Mouse (Mus musculus) MEL (cell line): Measurements from ENCODE around the gene E130208F15Rik. TPM values are rescaled to one million over a fixed set of nuclear protein-coding genes. Genes with fewer than 3 reads are reported as not detected.

Experiments used
- DNase-seq: peaks from one replicate; pipeline ENCODE4 v3.0.0; 2011; ENCODE audit warnings: low read depth, low spot score
- H3K27ac ChIP-seq: 2 replicates; pipeline ENCODE4 v1.5.1; 2012; ENCODE audit warnings: low read depth, mild to moderate bottlenecking, control low read depth, low read length, moderate library complexity; ENCODE audit not compliant: control insufficient read depth
- H3K27me3 ChIP-seq, 2 experiments: fragments of 150-350 bp in 1 of 2; sonication (generic) in 1 of 2; 2 replicates each; pipeline ENCODE4 v1.6.1; 2012; ENCODE audit warnings: low read length in 2 of 2, mild to moderate bottlenecking in 2 of 2, improper control_type of control experiment in 1 of 2, moderate library complexity in 1 of 2; ENCODE audit not compliant: insufficient read depth in 2 of 2, control insufficient read depth in 1 of 2
- H3K36me3 ChIP-seq, 2 experiments: 2 replicates each; pipeline ENCODE4 v1.6.1; 2012 to 2014; ENCODE audit warnings: low read length in 2 of 2, improper control_type of control experiment in 1 of 2, inconsistent platforms in 1 of 2, mild to moderate bottlenecking in 1 of 2; ENCODE audit not compliant: insufficient read depth in 2 of 2, control insufficient read depth in 1 of 2
- H3K4me1 ChIP-seq, 2 experiments: fragments of 150-350 bp in 1 of 2; sonication (generic) in 1 of 2; 2 replicates each; pipeline ENCODE4 v1.6.1; 2012; ENCODE audit warnings: low read length in 2 of 2, improper control_type of control experiment in 1 of 2, mild to moderate bottlenecking in 1 of 2; ENCODE audit not compliant: insufficient read depth in 2 of 2, control insufficient read depth in 1 of 2
- H3K4me3 ChIP-seq, 2 experiments: fragments of 150-350 bp in 1 of 2; sonication (generic) in 1 of 2; 2 replicates each; pipeline ENCODE4 v1.5.1; 2012; ENCODE audit warnings: low read depth in 2 of 2, low read length in 2 of 2, mild to moderate bottlenecking in 2 of 2, moderate library complexity in 2 of 2, control low read depth in 1 of 2, improper control_type of control experiment in 1 of 2; ENCODE audit not compliant: control insufficient read depth in 1 of 2, insufficient read depth in 1 of 2
- H3K79me2 ChIP-seq: 2 replicates; pipeline ENCODE4 v1.6.1; 2012; ENCODE audit warnings: mild to moderate bottlenecking, low read length, moderate library complexity; ENCODE audit not compliant: control insufficient read depth, poor library complexity, insufficient read depth
- H3K9ac ChIP-seq: 2 replicates; pipeline ENCODE4 v1.6.1; 2012; ENCODE audit warnings: low read depth, mild to moderate bottlenecking, control low read depth, low read length, moderate library complexity; ENCODE audit not compliant: control insufficient read depth, poor library complexity, severe bottlenecking
- H3K9me3 ChIP-seq: fragments of 150-350 bp; sonication (generic); replicated peaks from 2 replicates; pipeline ENCODE4 v1.6.1; 2012; ENCODE audit warnings: mild to moderate bottlenecking, low read length, improper control_type of control experiment, moderate library complexity; ENCODE audit not compliant: insufficient read depth
- CHD1 ChIP-seq: IDR thresholded peaks from 2 replicates; pipeline ENCODE4 v1.6.1; 2012; ENCODE audit warnings: low read depth, mild to moderate bottlenecking, inconsistent platforms, low read length, improper control_type of control experiment
- CHD2 ChIP-seq: IDR thresholded peaks from 2 replicates; pipeline ENCODE4 v1.6.1; 2011; ENCODE audit warnings: low read length, improper control_type of control experiment
- E2F4 ChIP-seq: IDR thresholded peaks from 2 replicates; pipeline ENCODE4 v1.6.1; 2011; ENCODE audit warnings: low read depth, low read length, improper control_type of control experiment, borderline replicate concordance
- ELF1 ChIP-seq: IDR thresholded peaks from 2 replicates; pipeline ENCODE4 v1.6.1; 2014; ENCODE audit warnings: low read depth, mild to moderate bottlenecking, inconsistent platforms, low read length, improper control_type of control experiment, moderate library complexity
- GABPA ChIP-seq: IDR thresholded peaks from 2 replicates; pipeline ENCODE4 v1.6.1; 2012; ENCODE audit warnings: low read depth, mild to moderate bottlenecking, inconsistent platforms, low read length, improper control_type of control experiment, moderate library complexity
- HCFC1 ChIP-seq: IDR thresholded peaks from 2 replicates; pipeline ENCODE4 v1.6.1; 2012; ENCODE audit warnings: low read depth, mild to moderate bottlenecking, inconsistent platforms, low read length, improper control_type of control experiment, moderate library complexity
- MAX ChIP-seq: IDR thresholded peaks from 2 replicates; pipeline ENCODE4 v1.6.1; 2011; ENCODE audit warnings: low read length, improper control_type of control experiment
- MAZ ChIP-seq: IDR thresholded peaks from 2 replicates; pipeline ENCODE4 v1.6.1; 2012; ENCODE audit warnings: low read depth, mild to moderate bottlenecking, inconsistent platforms, low read length, improper control_type of control experiment
- MXI1 ChIP-seq: IDR thresholded peaks from 2 replicates; pipeline ENCODE4 v1.6.1; 2011; ENCODE audit warnings: mild to moderate bottlenecking, low read depth, low read length, improper control_type of control experiment
- MYC ChIP-seq: IDR thresholded peaks from 2 replicates; pipeline ENCODE4 v1.6.1; 2011; ENCODE audit warnings: low read depth, mild to moderate bottlenecking, low read length, improper control_type of control experiment, moderate library complexity
- NELFE ChIP-seq: IDR thresholded peaks from 2 replicates; pipeline ENCODE4 v1.6.1; 2011; ENCODE audit warnings: low read depth, low read length, improper control_type of control experiment
- POLR2A ChIP-seq, 2 experiments: IDR thresholded peaks; 2 replicates each; pipeline ENCODE4 v1.6.1; 2011 to 2012; ENCODE audit warnings: low read length in 2 of 2, mild to moderate bottlenecking in 2 of 2, control low read depth in 1 of 2, improper control_type of control experiment in 1 of 2, low read depth in 1 of 2, moderate library complexity in 1 of 2; ENCODE audit not compliant: control insufficient read depth in 1 of 2, insufficient read depth in 1 of 2, poor library complexity in 1 of 2
- POLR2AphosphoS2 ChIP-seq: IDR thresholded peaks from 2 replicates; pipeline ENCODE4 v1.6.1; 2011; ENCODE audit warnings: low read length, improper control_type of control experiment
- SIN3A ChIP-seq: IDR thresholded peaks from 2 replicates; pipeline ENCODE4 v1.6.1; 2012; ENCODE audit warnings: low read length, improper control_type of control experiment, inconsistent platforms
- TBP ChIP-seq: IDR thresholded peaks from 2 replicates; pipeline ENCODE4 v1.8.0; 2011; ENCODE audit warnings: low read depth, low read length, improper control_type of control experiment
- TCF12 ChIP-seq: IDR thresholded peaks from 2 replicates; pipeline ENCODE4 v1.6.1; 2014; ENCODE audit warnings: low read depth, mild to moderate bottlenecking, inconsistent platforms, low read length, improper control_type of control experiment, moderate library complexity
- UBTF ChIP-seq: IDR thresholded peaks from 2 replicates; pipeline ENCODE4 v1.6.1; 2012; ENCODE audit warnings: low read depth, mild to moderate bottlenecking, inconsistent platforms, low read length, improper control_type of control experiment, moderate library complexity, borderline replicate concordance; ENCODE audit not compliant: insufficient read depth
- USF1 ChIP-seq: IDR thresholded peaks from 2 replicates; pipeline ENCODE4 v1.6.1; 2014; ENCODE audit warnings: low read depth, mild to moderate bottlenecking, inconsistent platforms, low read length, improper control_type of control experiment, moderate library complexity
- USF2 ChIP-seq, 2 experiments: IDR thresholded peaks; 2 replicates each; pipeline ENCODE4 v1.6.1; 2011 to 2012; ENCODE audit warnings: improper control_type of control experiment in 2 of 2, low read length in 2 of 2, borderline replicate concordance in 1 of 2, inconsistent platforms in 1 of 2, low read depth in 1 of 2, mild to moderate bottlenecking in 1 of 2; ENCODE audit not compliant: insufficient read depth in 1 of 2
- ZC3H11A ChIP-seq: IDR thresholded peaks from 2 replicates; pipeline ENCODE4 v1.6.1; 2012; ENCODE audit warnings: low read depth, mild to moderate bottlenecking, inconsistent platforms, low read length, improper control_type of control experiment
- ZKSCAN1 ChIP-seq: IDR thresholded peaks from 2 replicates; pipeline ENCODE4 v1.6.1; 2012; ENCODE audit warnings: low read depth, mild to moderate bottlenecking, inconsistent platforms, low read length, improper control_type of control experiment, moderate library complexity
- ZMIZ1 ChIP-seq: IDR thresholded peaks from 2 replicates; pipeline ENCODE4 v1.6.1; 2012; ENCODE audit warnings: low read depth, mild to moderate bottlenecking, inconsistent platforms, low read length, improper control_type of control experiment, moderate library complexity
- ZNF384 ChIP-seq: IDR thresholded peaks from 2 replicates; pipeline ENCODE4 v1.6.1; 2012; ENCODE audit warnings: low read depth, mild to moderate bottlenecking, inconsistent platforms, low read length, improper control_type of control experiment
- polyA plus RNA-seq, 2 experiments: library from polyadenylated mRNA; stranded (reverse) in 1 of 2; unstranded in 1 of 2; fragments of >175 nt in 1 of 2; fragments of >200 nt in 1 of 2; gene quantifications; 2 replicates each; pipeline versions ENCODE4 v1.2.1 to v1.2.4; 2012; ENCODE audit warnings: low replicate concordance in 2 of 2, low read depth in 1 of 2; ENCODE audit not compliant: insufficient read length in 2 of 2, insufficient read depth in 1 of 2, missing spikeins in 1 of 2
- total RNA-seq: library from RNA; depleted of rRNA; stranded (reverse); fragments of 300-350 nt; gene quantifications from 2 replicates; pipeline ENCODE4 v1.2.3, GENCODE M21; 2012

The E130208F15Rik gene
- total and polyA plus RNA-seq, 3 experiments = 0.96 to 3.2 TPM; not detected in 1

- Histone ChIP-seq H3K36me3 (peaks cover 0 to 11% of the 10 kb centered on the region in 2 experiments; a peak in 2 of 4 replicates), H3K4me3 (peak overlapping the region; percentile 71 to 82), H3K27ac (no peak overlapping the region), H3K9me3 (no peaks in the 10 kb centered on the region), H3K79me2 (peaks cover 10% of the 10 kb centered on the region), H3K4me1 (peaks cover 0 to 8% of the 10 kb centered on the region in 2 experiments; a peak in 1 of 4 replicates), H3K9ac (peak overlapping the region; percentile 82), H3K27me3 (no peaks in the 10 kb centered on the region)
- no peak for TF ChIP-seq USF1
- peak; percentile 30; the same call in 1 of the 2 replicates for TF ChIP-seq ZNF384
- DNase-seq = no peak
Measured at GRCm38 (mm10) chr7:30278911-30279310, 42.6 kb upstream of the E130208F15Rik start.

DNA sequence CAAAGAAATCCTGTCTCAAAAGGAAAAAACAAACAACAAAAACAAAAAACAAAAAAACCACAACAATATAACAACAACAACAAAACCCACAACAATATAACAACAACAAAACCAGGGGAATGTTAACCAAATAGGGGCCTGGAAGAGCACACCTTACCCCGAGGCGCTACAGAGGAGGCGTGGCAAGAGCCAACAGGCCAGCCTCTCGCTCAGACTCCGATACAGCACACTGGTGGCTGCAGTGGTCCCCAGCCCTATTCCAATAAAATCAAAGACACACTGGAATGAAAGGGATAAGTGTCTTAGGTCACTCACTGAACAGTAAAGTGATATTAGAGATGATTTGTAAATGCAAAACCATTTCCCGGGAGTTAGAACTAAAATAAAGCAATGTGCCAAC lies 42.0 kb upstream of the E130208F15Rik start:
- H3K4me3 ChIP-seq = peak overlapping the region; percentile 71 to 82
- H3K79me2 ChIP-seq = peaks cover 10% of the 10 kb centered on the region
- H3K9me3 ChIP-seq = no peaks in the 10 kb centered on the region
- TF ChIP-seq CHD1 (peak; percentile 37; the same call in 1 of the 2 replicates), ZMIZ1 (no peak)
- peak overlapping the region; percentile 82 for H3K9ac ChIP-seq
- H3K36me3 ChIP-seq = peaks cover 0 to 11% of the 10 kb centered on the region in 2 experiments; a peak in 2 of 4 replicates
- H3K27ac ChIP-seq = peak overlapping the region; percentile 84; the same call in 1 of the 2 replicates
- no peaks in the 10 kb centered on the region for H3K27me3 ChIP-seq
- no peak for DNase-seq
- peaks cover 0 to 8% of the 10 kb centered on the region in 2 experiments; a peak in 1 of 4 replicates for H3K4me1 ChIP-seq

DNA sequence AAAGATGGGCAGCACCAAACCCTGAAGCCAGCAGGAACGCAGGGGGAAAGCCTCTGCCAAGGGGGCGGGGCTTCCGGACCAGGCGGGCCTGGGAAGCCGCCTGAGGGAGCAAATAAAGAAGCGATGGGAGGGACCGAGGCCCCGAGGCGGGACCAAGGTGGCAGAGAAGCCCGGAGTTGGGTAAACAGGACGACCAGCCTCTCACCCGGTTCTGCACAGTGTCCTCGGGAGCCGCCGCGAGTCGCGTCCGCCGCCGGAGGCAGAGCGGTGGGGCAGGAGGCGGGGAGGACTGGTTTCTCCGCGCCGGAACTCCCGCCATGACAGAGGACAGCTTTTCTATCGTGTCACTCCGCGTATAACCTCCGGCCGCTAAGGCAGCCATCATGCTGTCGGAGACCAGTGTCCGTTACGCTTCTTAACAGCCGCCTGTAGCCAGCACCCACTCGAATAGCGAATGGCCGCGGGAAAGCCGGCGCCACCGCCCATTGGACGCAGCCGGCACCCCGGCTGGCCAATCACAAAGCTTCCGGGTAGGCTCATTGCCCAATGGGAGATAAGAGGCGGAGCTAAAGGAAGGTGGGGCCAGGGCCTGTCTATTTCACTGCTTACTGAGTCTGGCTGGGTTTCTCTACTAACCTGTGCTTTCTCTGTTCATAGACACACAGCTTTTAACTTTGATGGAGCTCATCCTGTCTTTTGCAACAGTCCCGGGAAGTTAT lies 41.4 kb upstream of the E130208F15Rik start, which contains the start of the genes Thap8 and Wdr62:
Gene Thap8 (plus strand): TSS at position 144 of the 719 bp plus-strand sequence.
Gene Wdr62 (minus strand): TSS at position 469 of the 719 bp plus-strand sequence.
- Histone ChIP-seq H3K9ac (peak within 1 kb of the TSS; percentile 82), H3K27me3 (no peaks in the 10 kb centered on the region), H3K4me1 (peaks cover 0 to 8% of the 10 kb centered on the region in 2 experiments; a peak in 1 of 4 replicates), H3K36me3 (peaks cover 0 to 11% of the 10 kb centered on the region in 2 experiments; a peak in 2 of 4 replicates), H3K9me3 (no peaks in the 10 kb centered on the region), H3K79me2 (peaks cover 10% of the 10 kb centered on the region), H3K27ac (peak within 1 kb of the TSS; percentile 96), H3K4me3 (peak within 1 kb of the TSS; percentile 71 to 82)
- peak; percentile 97 for DNase-seq
- TF ChIP-seq GABPA (no peak), ZKSCAN1 (no peak), POLR2A (IDR thresholded peaks at IDR 0.05; ENCODE audit: control insufficient read depth in 1 of 2, insufficient read depth in 1 of 2, low read depth in 1 of 2, low read length in 2 of 2, poor library complexity in 1 of 2) (peak; percentile 71 to 79; a peak in 3 of 4 replicates), TCF12 (0 out of 2 replicates have a peak, but pooled peaks have one; percentile 7), USF2 (IDR thresholded peaks at IDR 0.05; ENCODE audit: borderline replicate concordance in 1 of 2, insufficient read depth in 1 of 2, low read depth in 1 of 2, low read length in 2 of 2) (no peak), CHD2 (peak; percentile 38; the same call in 1 of the 2 replicates), MYC (no peak), E2F4 (peak; percentile 56; the same call in 1 of the 2 replicates), HCFC1 (peak; percentile 38; the same call in 1 of the 2 replicates), ELF1 (peak; percentile 75), POLR2AphosphoS2 (peak; percentile 80; the same call in 1 of the 2 replicates), NELFE (peak; percentile 87), MXI1 (peak; percentile 36; the same call in 1 of the 2 replicates), TBP (peak; percentile 84), ZMIZ1 (peak; percentile 74), SIN3A (peak; percentile 93), ZC3H11A (no peak), UBTF (0 out of 2 replicates have a peak, but pooled peaks have one; percentile 19), MAX (peak; percentile 52; the same call in 1 of the 2 replicates), MAZ (peak; percentile 49; the same call in 1 of the 2 replicates), CHD1 (peak; percentile 95)
